Mouse (Mus musculus): ENCODE data around the gene Hoxc9.

- TF ChIP-seq CTCF (IDR thresholded peaks at IDR 0.05; ENCODE audit: borderline replicate concordance, insufficient read depth, low read length) = no peak
- no peak for TF ChIP-seq POLR2A (IDR thresholded peaks at IDR 0.05; ENCODE audit: low read depth, low read length)
These were observed 27.4 kb upstream of the Hoxc9 start for GRCm38 (mm10) chr15:102948842-102949241.

All from embryonic fibroblast, embryonic 13.5 days (primary cell).